ENCODE assay signal across 22 mouse cellular contexts in genomic region chr3:106533277-106533676, GRCm38 (mm10).
"Had no signal": no experiment of that assay in that cellular context is flagged by ENCODE, and none has a peak within 500 bp of the region (broad histone marks: within the 10 kb centered on the region; RNA-seq: fewer than 3 reads in every experiment).

No protein-coding gene starts in this region.

- H3K9ac ChIP-seq: limb, embryonic 13.5 days; lung, embryonic 15.5 days; midbrain, embryonic 13.5 days; neural tube, embryonic 13.5 days; stomach, embryonic 15.5 days had no signal

- H3K4me1 ChIP-seq: limb, embryonic 10.5 days; limb, embryonic 13.5 days; lung, embryonic 15.5 days; midbrain, embryonic 13.5 days; neural tube, embryonic 13.5 days; stomach, embryonic 15.5 days had no signal

- ATAC-seq: inflammation-experienced regulatory T-cells, adult 6 months; intestine, embryonic 16.5 days; midbrain, embryonic 13.5 days; midbrain, embryonic 16.5 days had no signal

- DNase-seq: kidney, adult 18-20 months; kidney, adult 9 months; kidney, postnatal 14 days; kidney, postnatal 4 days; layer of hippocampus, adult 9-11 months; lung, adult 18-20 months; lung, postnatal 10 days; lung, postnatal 36 days; retina, postnatal 1 day; right cerebral cortex, postnatal 25 days; spleen, adult 18-20 months; thymus, postnatal 36 days had no signal

- H3K27ac ChIP-seq: limb, embryonic 10.5 days; limb, embryonic 13.5 days; lung, embryonic 15.5 days; midbrain, embryonic 13.5 days; neural tube, embryonic 13.5 days; stomach, embryonic 15.5 days had no signal

- H3K4me2 ChIP-seq: limb, embryonic 13.5 days; lung, embryonic 15.5 days; midbrain, embryonic 13.5 days; neural tube, embryonic 13.5 days; stomach, embryonic 15.5 days had no signal

- H3K27me3 ChIP-seq: limb, embryonic 13.5 days; lung, embryonic 15.5 days; midbrain, embryonic 13.5 days; neural tube, embryonic 13.5 days; stomach, embryonic 15.5 days had no signal

- H3K9me3 ChIP-seq: limb, embryonic 10.5 days; limb, embryonic 13.5 days; lung, embryonic 15.5 days; midbrain, embryonic 13.5 days; neural tube, embryonic 13.5 days; stomach, embryonic 15.5 days had no signal

- H3K4me3 ChIP-seq: limb, embryonic 10.5 days; limb, embryonic 13.5 days; lung, embryonic 15.5 days; midbrain, embryonic 13.5 days; myocyte; neural tube, embryonic 13.5 days; stomach, embryonic 15.5 days had no signal
